Mouse (Mus musculus) granulocyte monocyte progenitor cell, adult 5-6 weeks (primary cell): ENCODE measurements around the gene Plce1. TPM values are rescaled to one million over a fixed set of nuclear protein-coding genes. Genes with fewer than 3 reads are reported as not detected.
"Not testable (repeated sequence)": the region's sequence is repeated elsewhere in the genome, so short reads cannot be mapped to it uniquely, and the experiment has no call there.

Source experiments
- ATAC-seq: replicated peaks from 2 replicates; pipeline ENCODE4 v1.8.0; 2016; ENCODE audit warnings: mild to moderate bottlenecking, moderate TSS enrichment, inconsistent platforms; ENCODE audit not compliant: poor library complexity, severe bottlenecking
- total RNA-seq, 2 experiments: library from RNA; stranded (forward) in 1 of 2; stranded (reverse) in 1 of 2; fragments of 200-712, 200-1000 nt in 1 of 2; fragments of >200 nt in 1 of 2; fragmentation: Nextera tagmentation in 1 of 2; gene quantifications; 2 replicates each; pipeline ENCODE4 v1.2.3; 2014 to 2017

Plce1 gene
- total RNA-seq, 2 experiments from 2014 or later = not detected

DNA sequence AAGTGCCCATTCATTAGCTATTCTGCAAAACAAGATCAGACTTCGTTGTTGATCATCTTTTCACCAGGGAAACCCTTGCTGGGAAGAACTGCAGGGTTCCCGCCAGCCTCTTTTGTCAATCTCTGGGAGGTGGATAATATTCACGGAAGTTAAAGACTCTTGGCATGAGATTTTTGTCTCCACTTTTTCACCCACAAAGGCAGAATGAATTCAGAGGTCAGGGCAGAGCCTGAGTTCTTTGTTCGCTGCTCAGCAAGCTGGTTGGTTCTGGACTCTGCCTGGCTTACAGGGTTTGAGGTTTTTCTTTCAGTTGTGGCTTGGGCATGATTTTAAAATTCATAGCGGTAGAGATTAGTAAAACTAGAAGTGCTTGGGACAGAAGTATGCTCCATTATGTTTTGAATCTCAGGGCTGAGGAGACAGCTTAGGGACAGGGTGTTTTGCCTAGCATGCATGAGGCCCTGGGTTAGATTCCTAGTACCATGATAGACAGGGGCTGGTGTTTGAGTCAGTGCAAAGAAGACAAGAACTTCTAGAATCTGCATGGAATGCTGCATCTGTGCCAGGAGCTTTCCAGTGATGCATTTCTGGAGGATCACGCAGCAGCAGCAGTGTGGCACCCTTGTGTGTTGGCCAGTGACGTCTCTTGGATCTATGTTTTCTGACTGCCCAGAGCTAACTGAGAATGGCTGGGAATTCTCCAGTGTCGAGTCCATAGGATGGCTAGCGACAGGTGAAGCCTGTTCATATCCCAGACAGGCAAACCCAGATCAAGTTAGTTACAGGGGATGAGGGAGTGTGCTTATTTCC lies 7.4 kb downstream of the Plce1 start:
- ATAC-seq = no peak

GRCm38 (mm10) chr19:38498233-38498632 lies 17.3 kb downstream of the Plce1 start:
- ATAC-seq = no peak

GRCm38 (mm10) chr19:38504597-38504996 lies 23.7 kb downstream of the Plce1 start:
- no peak for ATAC-seq

GRCm38 (mm10) chr19:38506131-38506530 lies 25.2 kb downstream of the Plce1 start:
- no peak for ATAC-seq

DNA sequence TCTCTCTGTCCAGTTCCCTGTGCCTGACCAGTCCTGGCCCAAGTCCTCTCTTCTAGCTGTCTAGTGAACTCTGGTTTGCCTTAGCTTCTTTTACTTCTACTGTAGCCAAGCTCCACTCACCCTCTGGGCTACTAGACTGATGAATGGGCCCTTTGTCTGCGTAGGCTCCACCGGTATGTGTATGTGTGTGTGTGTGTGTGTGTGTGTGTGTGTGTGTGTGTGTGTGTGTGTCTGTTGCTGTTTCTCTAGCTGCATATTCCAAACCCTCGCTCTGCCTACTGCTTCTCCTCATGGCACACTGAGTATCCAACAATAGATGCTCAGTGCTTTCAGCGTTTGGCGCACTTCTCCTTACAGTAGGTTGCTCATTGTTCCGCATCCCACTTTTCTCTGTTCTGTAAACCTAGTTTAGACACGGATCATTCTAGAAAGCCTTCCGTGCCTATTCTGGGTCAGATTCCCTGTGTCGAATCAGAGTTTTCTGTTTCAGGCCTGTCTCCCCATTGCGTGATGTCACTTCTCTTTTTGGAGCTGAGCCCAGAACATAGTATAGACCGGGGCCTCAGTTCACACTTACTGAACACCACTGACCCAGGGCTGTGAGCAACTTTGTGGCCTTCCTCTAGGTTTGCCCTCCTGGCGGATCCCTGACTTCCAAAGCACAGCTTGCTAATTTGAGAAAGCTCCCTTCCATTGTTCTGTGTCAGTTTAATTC lies 26.5 kb downstream of the Plce1 start:
- no peak for ATAC-seq

- no peak for ATAC-seq
These were observed 27.2 kb downstream of the Plce1 start for GRCm38 (mm10) chr19:38507966-38508625.

- no peak for ATAC-seq
These were observed 33.7 kb downstream of the Plce1 start for GRCm38 (mm10) chr19:38514417-38515184.

GRCm38 (mm10) chr19:38526855-38527254 lies 45.9 kb downstream of the Plce1 start:
- ATAC-seq = no peak

- no peak for ATAC-seq
These were observed 46.6 kb downstream of the Plce1 start for GRCm38 (mm10) chr19:38527475-38527874.

- ATAC-seq = no peak
These were observed 52.3 kb downstream of the Plce1 start for GRCm38 (mm10) chr19:38533230-38533629.

GRCm38 (mm10) chr19:38539338-38539737 lies 58.4 kb downstream of the Plce1 start:
- no peak for ATAC-seq

DNA sequence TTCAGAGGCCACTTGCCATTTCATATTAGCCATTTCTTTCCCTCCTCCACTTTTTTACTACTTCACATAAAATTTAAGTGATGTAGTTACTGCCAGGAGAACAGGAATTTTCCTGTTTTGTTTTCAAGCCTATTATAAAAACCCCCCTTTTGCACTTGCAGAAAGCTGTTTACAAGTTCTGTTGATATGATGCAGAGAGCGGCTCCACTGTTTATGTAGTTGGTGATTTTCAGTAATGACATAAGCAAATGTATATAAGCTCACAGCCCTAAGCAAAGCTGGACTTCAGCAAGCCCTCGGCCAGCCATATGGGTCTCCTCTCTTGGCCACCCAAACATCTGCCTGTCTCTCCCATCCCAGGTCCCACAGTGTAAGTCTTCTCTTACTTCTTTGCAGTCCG lies 59.6 kb downstream of the Plce1 start:
- no peak for ATAC-seq

- no peak for ATAC-seq
These were observed 68.7 kb downstream of the Plce1 start for GRCm38 (mm10) chr19:38549487-38550058.

- no peak for ATAC-seq
These were observed 72.6 kb downstream of the Plce1 start for GRCm38 (mm10) chr19:38553551-38553950.

DNA sequence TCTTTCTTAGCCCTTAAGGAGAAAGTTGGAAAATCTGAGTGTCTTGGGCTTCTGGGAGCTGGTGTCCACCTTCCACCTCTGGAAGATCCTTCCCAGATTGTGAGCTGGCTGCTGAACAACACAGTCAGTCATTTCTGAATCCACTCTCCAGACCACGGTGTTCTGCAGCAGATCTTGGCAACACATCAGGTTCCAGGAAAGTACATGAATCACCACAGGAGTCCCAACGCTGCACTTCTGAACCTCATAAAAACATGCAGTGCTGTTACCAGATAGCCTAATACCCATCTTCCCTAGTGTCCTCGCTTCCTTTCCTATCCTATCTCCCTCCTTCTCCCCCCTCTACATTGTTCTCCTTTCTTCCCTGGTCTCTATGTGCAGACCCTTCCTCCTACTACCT lies 74.5 kb downstream of the Plce1 start:
- ATAC-seq = no peak

DNA sequence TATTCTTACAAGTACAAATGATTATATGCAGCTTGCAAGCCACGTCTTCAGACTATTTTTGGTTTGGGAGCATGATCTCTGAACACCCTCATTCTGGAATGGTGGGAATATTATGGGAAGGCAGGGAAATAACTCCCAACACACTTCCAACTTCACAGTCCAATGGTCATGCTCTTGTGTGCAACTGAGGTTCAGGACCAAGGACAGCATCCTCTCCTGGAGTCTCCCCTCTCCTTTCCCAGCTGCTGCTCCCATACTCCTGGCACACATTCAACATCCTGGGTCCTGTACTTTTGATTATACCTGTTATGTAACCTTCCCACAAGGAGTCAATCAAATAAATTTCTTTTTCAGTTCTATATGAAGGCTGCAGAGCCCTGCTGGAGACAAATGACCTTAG lies 77.9 kb downstream of the Plce1 start:
- ATAC-seq = no peak

GRCm38 (mm10) chr19:38561887-38562286 lies 81.0 kb downstream of the Plce1 start:
- ATAC-seq = not testable (repeated sequence)

DNA sequence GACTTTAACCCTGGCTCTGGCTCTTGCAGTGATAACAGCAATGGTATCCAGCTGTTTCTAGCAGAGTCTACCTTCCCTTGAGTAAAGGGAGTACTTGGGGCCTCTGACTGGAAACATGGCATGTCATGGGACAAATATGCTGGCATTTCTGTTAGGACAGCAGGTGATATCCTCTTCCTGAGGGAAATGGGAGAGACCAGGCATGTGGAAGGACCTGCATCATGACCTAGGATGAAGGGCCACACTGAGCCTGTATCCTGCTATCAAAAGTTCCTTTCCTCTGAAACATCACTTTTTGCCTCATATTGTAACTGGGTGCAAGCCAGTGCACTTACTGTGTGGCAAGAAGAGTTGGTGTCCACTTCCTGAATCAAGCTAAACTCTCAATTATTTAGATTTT lies 85.2 kb downstream of the Plce1 start:
- no peak for ATAC-seq

GRCm38 (mm10) chr19:38566752-38567151 lies 85.8 kb downstream of the Plce1 start:
- no peak for ATAC-seq

GRCm38 (mm10) chr19:38567331-38567730 lies 86.4 kb downstream of the Plce1 start:
- ATAC-seq = no peak
